Mouse (Mus musculus) cerebellum, adult (tissue): Measurements from ENCODE around the gene Tspan14.

Source experiments
- ATAC-seq: cut with Nextera tagmentation; 2 replicates; pipeline ENCODE4 v1.9.2; 2017; ENCODE audit warnings: mild to moderate bottlenecking, moderate library complexity, mixed read lengths; ENCODE audit not compliant: insufficient number of reproducible peaks, low FRiP score, low TSS enrichment

Tspan14 gene

GRCm38 (mm10) chr14:40966392-40966861 is at the start of gene Tspan14:
Gene Tspan14, minus strand, starts transcription at chr14:40966807.
- peak; percentile 21 for ATAC-seq

- no peak for ATAC-seq
Measured at GRCm38 (mm10) chr14:41014701-41015240, 48.2 kb upstream of the Tspan14 start.

DNA sequence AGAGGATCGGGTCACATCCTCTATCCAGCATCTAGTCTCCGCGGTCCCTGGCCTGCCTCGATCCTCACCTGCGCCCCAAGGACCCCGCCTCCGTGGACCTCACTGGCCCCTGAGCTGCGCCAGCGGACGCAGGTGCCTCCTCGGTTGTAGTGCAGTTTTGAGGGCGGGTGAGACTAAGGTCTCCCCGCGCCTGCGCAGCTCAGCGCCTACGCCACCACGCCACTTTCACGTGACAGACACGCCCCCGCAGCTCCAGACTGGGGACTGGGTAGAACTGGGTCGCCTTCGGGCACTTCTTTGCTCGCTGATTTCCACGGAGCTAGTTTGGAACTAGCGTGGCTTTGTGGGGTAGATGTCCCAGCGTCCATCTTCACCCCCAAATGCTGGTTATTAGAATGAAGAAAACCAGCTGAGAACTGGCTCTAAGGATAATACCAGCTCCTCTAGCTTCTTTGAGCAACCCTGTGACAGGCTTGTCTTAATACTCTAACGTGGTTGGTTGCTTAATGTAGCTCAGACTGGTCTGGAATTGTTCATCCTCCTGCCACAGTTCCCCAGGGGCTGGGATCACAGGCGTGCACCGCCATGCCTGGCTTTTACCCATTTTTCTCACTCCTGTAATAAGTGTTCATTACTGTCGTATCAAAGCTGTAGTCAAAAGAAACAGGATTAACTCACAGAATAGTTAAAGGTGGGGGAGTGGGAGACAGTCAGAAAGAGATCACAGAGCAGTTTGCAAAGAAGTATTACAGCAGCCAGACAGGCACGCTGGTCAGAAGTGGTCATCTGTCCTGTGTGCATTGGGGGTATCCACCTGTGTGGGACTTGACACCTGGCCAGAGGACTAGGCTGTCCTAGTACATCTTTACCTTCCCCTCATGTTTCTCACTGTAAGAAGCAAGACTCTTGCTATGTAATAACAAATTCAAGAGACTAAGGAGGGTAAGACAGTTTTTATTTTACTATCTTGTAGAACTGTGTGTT is 47.3 kb upstream of the Tspan14 start, which contains the start of gene Fam213a:
Gene Fam213a, minus strand, starts transcription at position 159 of the 984 bp plus-strand sequence.
- ATAC-seq, result peak; percentile 93

DNA sequence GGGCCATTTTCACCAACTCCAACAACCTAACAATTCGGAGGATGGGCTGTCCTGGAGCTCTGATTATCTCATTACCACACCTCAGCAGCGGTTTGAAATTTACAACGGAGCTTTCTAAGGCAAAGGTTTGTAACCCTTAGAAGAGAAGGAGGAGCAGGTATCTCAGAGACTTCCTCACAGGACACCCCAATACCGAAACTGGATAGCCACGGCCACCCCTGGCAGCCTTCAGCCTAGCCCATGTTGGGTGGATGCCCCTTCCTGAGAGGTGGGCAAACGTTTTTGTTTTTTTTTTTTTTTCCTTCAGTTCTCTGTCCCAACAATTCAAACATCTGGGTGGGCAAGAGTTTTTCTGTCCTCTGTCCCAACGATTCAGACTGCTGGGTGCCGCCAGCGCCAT is 46.5 kb upstream of the Tspan14 start:
- no peak for ATAC-seq

DNA sequence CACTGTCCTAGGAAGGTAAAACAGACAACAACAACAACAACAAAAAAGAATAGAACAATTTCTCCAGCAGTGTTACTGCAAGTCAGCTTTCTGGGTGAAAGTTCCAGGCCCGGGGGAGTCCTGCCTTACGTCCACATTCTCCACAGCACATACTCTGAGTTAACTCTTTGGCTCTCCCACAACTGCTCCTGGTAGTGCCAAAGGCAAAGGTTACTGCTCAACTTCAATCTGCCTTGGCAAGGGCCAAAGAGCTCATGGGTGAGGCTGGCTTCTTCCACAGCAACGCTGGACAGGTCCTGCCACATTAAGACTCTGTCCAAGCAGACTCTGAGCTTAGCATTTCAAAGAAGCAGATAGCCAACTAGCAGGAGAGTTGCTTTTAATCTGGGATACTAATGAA is 45.3 kb upstream of the Tspan14 start:
- no peak for ATAC-seq

DNA sequence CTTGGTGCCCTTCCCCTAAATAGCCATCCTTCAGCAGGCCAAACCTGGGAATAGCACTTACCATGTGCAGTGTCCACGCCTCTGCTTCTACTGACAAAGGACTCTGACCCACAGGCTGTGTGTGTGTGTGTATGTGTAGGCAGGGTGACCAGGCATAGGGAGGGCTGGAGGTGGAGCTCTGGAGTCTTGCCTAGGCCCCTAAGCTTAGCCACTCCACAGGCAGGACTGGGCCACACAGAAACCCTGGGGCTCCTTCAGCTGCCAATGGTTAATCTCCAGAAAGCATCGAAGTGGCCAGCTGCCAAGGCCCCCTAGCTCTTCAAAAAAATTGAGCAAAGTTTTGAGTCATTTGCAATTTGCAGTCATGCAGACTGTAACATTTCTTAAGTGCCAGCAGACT is 41.5 kb upstream of the Tspan14 start:
- no peak for ATAC-seq

DNA sequence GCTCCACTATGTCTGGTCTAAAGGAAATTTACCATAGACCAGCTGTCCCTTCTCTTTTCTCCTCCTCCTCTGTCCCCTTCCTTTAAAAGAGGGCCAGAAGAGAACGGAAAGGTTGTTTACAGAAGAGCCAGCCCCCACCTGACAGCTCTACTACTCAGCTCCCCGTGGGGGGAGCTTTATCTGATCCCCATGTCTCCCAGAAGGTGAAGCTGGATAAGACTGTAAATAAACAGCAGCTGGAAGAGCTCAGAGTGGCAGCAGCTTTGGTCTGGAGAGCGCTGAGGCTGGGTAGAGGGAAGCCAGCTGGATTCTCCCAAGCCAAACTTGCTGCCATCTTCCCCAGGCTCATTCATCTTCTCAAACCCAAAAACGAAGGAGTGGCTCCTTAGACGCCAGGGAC is 41.0 kb upstream of the Tspan14 start:
- no peak for ATAC-seq

DNA sequence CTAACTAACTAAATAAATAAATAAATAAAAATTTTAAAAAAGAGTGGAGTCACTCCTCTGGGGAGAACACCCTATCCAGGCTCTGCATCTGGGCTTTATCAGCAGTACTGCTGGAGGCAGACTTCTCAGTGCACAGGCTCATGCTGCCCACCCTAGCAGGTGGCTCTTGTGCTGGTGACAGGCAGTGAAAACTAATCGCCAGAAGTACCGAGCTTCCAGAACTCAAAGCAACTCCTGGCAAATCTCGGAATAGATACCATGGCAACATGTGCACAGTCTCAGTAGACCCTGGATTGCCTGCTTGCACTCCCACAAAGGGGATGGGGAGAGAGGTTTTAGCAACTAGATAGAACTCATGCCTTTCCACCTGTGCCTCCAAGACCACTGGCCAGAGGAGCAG is 40.3 kb upstream of the Tspan14 start:
- no peak for ATAC-seq

DNA sequence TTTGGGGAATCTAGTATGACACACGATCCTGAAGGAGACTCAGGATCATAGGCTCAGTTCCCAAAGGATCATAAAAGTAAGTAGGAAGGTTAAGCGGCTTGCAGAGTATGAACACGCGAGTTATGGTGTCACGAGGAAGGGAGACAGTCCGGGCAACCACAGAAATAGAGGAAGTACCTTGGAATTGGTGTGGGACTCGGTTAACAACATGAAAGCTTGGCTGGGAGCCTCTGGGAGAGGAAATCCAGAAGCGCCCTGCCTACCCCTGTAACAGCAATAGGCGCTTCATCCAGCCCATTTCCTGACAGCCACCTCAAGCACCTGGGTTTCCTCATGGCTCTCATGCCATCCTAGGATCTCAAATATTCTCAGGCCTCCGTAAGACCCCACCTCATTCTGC is 39.7 kb upstream of the Tspan14 start:
- ATAC-seq, result no peak

DNA sequence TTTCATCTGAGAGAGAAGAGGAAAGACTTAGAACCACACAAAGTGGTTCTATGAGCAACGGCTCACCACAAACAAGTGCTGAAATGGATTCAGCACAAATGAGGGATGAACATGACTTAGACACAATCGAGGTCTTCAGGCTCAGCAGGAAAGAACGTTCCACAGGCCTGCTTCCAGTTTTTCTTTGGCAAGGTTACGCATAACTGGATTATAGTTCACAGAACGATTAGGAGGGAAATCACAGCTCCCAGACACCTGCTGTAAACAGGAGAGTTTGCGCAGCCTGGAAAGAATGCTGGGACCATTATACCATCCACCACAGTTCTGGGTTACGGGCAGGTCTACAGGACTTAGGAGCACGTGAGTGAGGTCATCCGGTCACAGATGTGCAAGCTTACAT is 39.1 kb upstream of the Tspan14 start:
- no peak for ATAC-seq

DNA sequence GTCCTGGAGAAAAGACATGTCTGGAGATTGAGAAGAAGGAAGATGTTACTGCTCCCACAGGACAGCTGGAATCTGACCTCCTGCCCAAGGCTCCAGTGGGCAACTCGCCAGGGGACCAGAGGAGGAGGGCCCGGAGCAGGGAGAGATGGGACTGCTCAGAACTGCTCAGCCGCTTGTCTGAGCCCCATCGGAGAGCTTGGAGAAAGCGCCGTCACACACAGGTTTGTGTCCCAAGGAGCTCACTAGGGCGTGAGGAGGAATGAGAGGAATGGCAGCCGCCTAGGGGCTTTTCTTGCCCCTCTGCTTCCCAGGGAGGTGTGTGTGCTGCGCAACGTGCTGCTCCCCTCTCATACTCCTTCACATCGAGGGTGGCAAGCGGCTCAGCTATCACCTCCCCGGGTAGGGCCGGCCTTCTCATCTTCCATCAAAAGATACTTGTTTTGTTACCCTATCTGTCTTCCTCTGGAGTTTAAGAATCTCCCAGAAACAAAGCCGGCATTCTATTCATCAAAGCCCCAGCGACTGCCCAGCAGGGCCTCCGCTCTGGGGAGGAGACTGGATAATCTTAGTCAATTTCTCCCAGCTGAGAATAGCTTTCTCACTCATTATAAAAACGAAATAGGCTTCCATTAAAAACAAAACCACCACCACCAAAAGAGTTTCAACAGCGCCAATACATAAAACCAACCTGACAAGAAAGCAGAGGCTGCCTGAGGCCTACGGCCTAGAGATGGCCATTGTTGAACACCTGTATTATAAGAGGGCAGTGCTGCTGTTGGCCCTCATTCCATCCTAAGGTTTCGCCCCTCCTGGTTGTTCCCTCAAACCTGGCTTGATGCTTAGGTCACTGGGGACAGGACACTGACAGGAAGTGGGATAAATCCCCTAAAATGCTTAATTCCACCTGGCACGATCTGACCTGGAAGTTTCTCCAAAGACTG is 37.9 kb upstream of the Tspan14 start:
- ATAC-seq, result no peak

DNA sequence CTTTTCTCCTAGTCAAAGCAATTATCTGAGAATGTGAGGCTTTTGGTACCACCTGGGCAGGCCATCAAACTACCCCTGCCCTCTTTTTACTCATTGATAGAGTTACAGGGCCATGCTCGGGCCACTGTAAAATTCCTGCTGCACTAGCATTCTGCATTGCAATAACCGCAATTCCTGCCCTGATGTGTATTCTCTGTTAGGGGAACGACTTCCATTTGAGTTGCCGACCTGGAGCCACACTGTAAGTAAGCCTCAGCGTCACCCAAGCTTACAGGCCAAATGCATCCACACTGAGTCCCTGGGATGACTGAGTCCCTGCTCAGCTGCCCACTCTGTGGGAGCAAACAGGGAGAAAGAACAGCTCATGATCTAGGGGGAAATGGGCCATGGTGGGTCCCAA is 35.0 kb upstream of the Tspan14 start:
- no peak for ATAC-seq

DNA sequence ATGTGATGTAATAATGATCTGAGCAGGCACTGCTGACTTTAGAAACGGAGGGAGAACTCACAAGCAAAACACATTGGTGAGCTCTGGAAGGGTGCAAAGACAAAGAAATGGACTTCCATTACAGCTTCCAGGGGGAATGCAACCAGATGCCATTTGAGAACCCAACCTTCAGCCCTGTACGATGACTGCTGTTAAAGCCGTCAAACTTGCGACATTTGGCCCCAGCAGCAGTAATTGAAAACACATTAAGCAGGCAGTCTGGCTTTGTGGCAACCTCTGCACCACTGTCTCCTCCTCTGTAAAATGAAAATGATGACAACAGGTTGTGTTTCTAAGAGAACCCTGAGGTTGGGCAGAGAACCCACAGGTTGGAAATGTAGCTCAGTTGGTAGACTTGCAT is 34.2 kb upstream of the Tspan14 start:
- ATAC-seq, result no peak

- ATAC-seq, result no peak
Measured at GRCm38 (mm10) chr14:40999904-41000645, 33.5 kb upstream of the Tspan14 start.

DNA sequence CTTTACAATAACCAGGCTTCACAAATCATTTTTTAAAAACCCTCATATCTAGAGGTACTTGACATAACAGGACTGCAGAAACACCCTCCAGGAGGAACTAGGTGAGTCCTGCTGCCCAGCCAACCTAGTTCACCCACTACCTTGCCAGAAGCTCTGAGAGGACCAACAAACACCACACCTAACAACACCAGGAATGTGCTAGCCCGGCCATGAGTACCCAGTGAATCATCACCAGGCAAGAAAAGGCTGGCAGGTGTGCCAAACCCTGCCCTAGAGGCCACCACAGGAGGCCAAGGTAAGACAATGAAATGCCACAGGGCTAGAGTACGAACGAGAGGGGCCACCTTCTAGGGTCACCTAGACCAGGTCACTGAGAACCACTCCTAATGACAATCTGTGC is 29.6 kb upstream of the Tspan14 start:
- ATAC-seq, result no peak

DNA sequence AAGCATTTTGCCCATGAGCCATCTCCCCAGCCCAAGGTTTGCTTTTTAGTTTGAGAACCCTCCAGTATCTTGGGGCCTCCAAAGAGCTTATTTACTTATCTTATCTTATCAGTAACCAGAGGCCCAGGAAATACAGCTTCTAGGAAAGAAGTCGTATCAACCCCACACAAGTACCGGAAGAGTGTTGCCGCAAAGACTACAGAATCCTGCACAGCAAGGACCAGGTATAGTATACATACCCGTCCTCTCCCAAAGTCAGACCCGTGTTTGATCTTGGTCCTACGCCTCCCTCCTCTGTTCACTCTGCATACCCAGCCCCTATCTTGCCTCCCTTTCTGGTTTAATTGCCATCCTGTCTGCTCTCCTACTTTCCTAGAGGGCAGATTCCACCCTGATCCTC is 25.9 kb upstream of the Tspan14 start:
- no peak for ATAC-seq

DNA sequence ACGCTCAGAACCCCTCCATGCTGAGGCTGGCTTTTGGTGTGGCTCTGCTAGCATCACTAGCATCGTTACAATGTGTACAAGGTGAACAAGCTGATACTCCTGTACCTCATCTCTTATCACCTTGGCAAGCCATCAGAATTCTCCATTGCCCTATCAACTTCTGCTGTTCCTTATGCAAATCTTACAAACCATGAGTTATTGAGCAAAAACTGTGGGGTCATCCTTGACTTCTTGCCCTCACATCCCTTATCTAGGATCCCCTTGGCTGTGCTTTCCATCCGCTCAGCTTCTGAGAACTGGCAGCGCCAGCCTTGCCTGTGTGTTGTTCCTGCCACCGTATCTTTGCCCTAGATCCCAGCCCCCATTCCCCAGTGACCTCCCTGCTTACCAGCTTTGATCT is 22.2 kb upstream of the Tspan14 start:
- ATAC-seq, result no peak

DNA sequence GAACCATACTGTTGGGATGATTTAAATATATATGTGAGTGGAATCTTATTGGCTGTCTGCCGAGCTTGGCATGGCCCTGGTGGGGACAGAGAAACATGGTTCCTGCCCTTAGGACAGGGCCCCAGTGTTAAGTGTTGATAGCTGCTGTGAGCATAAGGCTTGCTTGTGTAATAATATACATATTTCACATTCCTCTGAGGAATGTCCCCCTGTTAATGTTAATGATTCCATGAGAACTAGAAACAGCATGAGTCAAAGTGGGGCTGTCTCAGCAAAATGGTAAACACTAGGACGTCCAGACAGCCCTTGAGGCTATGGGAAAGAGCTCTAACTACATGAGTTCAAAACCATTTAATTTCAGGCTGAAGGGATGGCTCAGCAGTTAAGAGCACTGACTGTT is 20.6 kb upstream of the Tspan14 start:
- ATAC-seq, result no peak

DNA sequence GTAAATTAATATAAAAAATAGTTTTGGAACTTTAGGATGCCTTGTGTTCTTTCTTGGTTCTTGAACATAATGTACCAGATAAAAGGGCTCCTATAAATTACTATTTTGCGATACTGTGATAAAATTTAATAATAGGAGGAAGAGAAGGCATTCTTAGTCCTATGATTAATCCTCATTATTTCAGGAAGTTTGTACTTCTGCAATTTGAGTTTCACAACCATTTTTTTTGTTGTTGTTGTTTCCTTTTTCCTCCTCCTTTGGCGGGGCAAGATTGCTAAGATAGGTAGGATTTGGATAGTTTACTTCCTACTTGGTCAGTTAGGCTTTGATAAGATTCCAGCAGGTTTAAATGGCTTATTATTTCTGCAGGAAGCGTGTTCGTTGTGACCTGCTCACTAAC is 19.0 kb upstream of the Tspan14 start:
- no peak for ATAC-seq

- ATAC-seq, result no peak
Measured at GRCm38 (mm10) chr14:40979723-40980122, 13.1 kb upstream of the Tspan14 start.
